Mouse (Mus musculus): ENCODE data around the gene Ltbp3. TPM values are rescaled to one million over a fixed set of nuclear protein-coding genes. Genes with fewer than 3 reads are reported as not detected.

The Ltbp3 gene
- total RNA-seq, 2 experiments from 2014 or later = 23.8 to 30.0 TPM

DNA sequence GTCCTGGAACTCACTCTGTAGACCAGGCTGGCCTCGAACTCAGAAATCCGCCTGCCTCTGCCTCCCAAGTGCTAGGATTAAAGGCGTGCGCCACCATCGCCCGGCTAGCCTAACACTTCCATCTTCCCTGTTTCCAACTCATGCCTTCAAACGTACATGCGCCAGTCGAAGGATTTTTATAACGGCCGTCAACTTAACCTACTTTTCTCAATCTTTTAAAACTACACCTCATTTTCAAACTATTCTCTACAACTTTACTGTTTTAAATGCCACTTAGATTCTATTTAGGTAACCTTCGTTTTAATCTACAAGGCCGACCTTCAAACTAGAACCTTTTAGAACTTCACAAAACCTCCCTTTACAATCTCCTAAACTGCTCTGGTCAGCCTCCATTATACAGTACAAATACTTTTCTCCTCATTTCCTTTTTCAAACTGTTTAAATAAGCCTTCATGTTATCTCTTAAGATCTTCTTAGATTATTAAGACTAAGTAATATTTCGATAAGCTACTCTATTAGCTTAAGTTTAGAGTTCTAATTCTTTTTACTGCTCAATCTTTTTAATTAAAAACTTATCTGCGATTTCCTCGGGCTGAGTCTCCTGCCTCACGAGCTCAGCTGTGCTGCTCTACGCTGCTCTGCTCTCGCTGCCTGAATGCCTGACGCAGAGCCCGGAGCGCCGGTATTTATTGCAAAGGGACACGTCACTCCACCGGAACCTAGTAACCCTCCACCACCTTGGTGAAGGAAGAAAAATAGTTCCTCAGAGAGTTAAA, 61.5 kb downstream of the Ltbp3 start:
- TF ChIP-seq CTCF (conservative IDR thresholded peaks at IDR 0.05) = no peak
- Histone ChIP-seq H3K4me3 (peak overlapping the region; percentile 97), H3K27ac (peak overlapping the region; percentile 100)
- DNase-seq (ENCODE audit: low spot score in 2 of 2) = peak; percentile 91 to 95

DNA sequence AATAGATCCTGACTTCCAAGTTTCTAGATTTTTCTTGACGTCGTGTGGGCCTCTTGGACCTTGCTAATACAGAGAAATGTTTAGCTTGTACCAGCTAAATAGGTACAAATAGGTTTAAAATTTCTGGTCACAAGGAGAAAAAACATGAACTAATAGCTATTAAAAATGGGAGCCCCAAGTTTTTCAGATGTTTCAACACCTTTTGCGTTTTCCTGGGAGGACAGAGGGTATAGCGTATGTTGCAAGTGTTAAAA, 62.0 kb downstream of the Ltbp3 start:
- Histone ChIP-seq H3K27ac (peak overlapping the region; percentile 100), H3K4me3 (peak overlapping the region; percentile 97)
- no peak for DNase-seq (ENCODE audit: low spot score in 2 of 2)
- no peak for TF ChIP-seq CTCF (conservative IDR thresholded peaks at IDR 0.05)

DNA sequence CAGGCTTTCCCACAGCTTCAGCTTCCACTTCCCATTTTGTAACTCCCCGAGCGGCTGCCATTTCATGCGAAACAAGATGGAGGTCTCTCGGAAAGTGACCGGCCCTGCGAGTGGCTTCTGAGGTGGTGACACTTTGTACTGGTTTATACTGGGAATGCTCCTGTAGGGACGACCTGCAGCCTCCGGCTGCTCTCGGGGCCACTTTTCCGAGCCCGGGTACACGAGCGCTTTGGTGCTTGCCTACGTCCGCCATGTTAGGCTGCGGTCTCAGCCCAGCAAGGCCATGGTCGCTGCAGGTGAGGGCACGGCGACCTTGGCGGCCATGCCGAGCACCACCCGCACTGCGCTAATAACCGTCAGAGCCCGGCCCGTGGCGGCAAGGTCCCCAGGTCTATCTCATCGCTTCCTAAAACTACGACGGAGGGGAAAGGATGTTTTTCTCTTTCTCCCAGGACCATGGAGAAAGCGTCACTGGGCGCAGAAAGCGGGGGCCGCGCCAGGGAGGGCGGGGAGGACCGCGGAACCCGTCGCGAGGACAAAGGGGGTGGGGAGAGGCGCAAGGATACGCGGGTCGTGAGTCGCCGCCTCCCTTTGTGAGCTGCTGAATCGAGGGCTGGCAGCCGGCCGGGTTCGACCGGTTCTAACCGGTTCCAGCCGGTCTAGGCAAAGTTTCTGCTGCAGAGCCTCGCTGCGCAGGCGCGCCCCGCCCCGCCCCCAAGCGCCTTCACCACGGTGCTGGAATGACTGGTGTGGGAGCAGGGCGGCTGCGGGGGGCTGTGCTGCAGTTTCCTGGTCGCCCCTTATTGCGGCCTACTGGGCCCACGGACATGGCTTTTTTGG, 62.6 kb downstream of the Ltbp3 start:
- Histone ChIP-seq H3K4me3 (peak overlapping the region; percentile 97), H3K27ac (peak overlapping the region; percentile 100)
- no peak for TF ChIP-seq CTCF (conservative IDR thresholded peaks at IDR 0.05)
- peak; percentile 98 to 100 for DNase-seq (ENCODE audit: low spot score in 2 of 2)

DNA sequence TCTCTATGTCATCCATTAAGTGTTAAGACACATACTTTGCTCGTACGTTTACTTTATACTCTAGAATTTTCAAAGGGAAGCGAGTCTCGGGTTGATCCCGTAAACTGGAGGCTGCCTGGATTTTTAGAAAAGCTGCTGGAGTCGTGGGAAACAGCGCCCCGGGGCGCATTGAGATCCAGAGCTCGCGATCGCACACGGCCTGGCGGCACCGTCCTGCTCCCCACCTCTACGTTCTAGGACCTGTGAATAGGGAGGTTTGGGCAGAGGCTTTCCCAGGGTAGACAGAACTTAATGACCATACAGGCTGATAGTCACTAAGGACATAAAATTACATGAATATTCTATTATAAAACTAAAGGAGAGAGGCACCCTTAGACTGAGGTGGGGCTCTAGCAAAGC, 63.2 kb downstream of the Ltbp3 start:
- Histone ChIP-seq H3K27ac (peak overlapping the region; percentile 100), H3K4me3 (peak overlapping the region; percentile 52)
- DNase-seq (ENCODE audit: low spot score in 2 of 2) = no peak
- TF ChIP-seq CTCF (conservative IDR thresholded peaks at IDR 0.05) = no peak

DNA sequence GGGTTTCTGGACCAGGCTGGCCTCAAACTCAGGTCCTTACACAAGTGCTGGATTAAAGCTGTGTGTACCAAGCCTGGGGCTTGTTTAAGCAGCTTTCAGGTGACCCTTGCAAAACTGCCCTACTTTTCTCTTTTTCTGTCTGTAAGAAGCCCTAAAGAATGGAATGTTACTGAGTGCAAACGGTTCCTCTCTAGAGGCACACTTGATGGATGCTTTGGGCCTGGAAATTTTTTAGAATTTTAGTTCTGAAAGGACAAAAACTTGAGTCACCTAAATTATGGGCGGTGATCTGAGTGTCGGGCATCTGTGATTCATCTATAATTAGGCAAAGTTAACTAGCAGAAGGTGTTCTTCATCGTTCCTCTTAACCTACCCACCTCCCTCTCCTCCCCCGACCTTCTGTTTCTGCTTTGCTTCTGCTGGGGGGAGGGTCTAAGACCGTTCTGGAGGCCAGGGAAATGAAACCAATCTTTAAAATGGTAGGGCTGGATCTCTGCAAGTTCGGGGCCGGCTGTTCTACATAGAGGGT, 63.7 kb downstream of the Ltbp3 start:
- TF ChIP-seq CTCF (conservative IDR thresholded peaks at IDR 0.05) = no peak
- H3K27ac ChIP-seq = peak overlapping the region; percentile 100
- peak; percentile 66 to 80 for DNase-seq (ENCODE audit: low spot score in 2 of 2)
- H3K4me3 ChIP-seq = peak overlapping the region; percentile 52

DNA sequence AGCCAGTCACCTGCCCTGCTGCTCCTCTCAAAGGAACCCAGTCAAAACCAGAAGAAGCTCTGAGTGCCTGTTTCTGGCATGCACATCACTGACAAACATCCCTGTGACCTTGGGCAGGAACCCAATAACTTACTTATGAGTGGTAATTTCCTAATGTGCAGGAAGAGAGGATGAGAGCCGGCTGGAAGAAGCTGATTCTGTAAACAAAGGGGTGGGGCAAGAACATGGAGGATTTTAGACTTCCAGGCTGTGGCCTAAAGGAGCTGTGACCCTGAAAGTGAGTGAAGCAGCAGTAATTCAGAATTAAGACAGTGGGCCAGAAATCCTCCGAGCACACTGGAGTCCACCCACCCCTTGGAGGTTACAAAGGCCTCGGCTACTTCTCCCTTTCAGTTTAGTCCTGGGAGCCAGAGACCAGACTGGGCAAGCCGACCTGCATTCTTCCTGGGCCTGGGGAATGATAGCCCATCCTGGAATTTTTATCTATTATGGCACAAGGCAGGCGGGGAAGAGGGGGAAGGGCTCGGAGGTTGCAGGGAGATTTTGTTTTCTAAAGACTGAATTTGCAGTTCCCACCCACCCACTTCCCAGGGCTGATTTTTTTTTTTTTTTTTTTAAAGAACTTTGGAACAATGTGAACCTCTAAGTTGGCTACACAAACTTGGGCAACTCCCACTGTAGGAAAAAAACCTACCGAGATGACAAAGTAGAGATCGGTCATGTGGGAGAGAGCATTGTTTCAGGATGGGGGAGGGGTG, 65.5 kb downstream of the Ltbp3 start:
- peak in 1 of 2 experiments; percentile 33 for DNase-seq (ENCODE audit: low spot score in 2 of 2)
- TF ChIP-seq CTCF (conservative IDR thresholded peaks at IDR 0.05) = no peak
- H3K27ac ChIP-seq = peak overlapping the region; percentile 100
- H3K4me3 ChIP-seq = peak overlapping the region; percentile 3; the same call in 1 of the 2 replicates

DNA sequence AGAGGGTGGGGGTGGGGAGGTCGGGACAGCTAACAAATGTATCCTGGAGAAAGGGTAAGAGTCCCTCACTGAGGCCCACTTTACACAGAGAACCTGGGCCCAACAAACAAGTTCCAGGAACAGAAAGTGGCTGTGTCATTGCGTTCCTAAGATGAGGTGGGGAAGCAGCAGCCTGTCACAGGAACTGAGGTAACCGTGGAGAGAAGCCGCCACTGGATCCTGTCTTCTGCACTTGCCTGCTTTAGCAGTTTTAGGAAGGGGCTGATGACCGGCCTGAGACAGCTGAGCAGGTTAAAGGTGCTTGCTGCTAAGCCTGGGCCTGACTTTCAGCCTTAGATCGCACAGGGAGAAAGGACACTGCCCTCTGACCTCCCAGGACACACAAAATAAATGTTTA, 66.1 kb downstream of the Ltbp3 start:
- H3K27ac ChIP-seq = peak overlapping the region; percentile 100
- TF ChIP-seq CTCF (conservative IDR thresholded peaks at IDR 0.05) = no peak
- no peak overlapping the region for H3K4me3 ChIP-seq
- DNase-seq (ENCODE audit: low spot score in 2 of 2) = peak in 1 of 2 experiments; percentile 14

DNA sequence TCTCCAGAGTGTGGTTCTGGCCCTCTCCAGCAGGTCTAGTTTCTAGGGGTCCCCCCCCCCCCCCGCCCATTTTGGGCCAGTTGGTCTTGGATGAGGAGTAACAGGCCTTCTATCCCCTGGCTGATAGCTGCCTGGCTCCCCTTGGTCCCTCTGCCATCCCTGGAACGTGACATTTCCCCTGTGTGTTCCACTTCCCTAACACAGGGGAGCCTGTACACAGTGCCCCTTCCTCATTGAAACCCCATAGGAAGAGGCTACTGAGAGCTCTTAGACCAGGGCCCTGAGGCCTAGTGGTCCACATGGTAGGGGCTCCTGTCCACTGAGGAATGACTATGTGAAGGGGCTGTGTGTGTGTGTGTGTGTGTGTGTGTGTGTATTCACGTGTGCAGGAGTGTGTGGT, 67.0 kb downstream of the Ltbp3 start:
- no peak for TF ChIP-seq CTCF (conservative IDR thresholded peaks at IDR 0.05)
- H3K27ac ChIP-seq = peak overlapping the region; percentile 100
- no peak overlapping the region for H3K4me3 ChIP-seq
- peak in 1 of 2 experiments; percentile 7 for DNase-seq (ENCODE audit: low spot score in 2 of 2)

Other genes with a start within 250 kb of the Ltbp3 start
- gene 1700020D05Rik, start 237.1 kb upstream of the Ltbp3 start, total RNA-seq (2021) = 1 to 10 TPM; 6.2 to 9.1 TPM
- 10 to 100 TPM; 85.9 to 86.6 TPM for gene Snx32, start 230.4 kb upstream of the Ltbp3 start, total RNA-seq (2021)
- gene Ovol1, start 180.3 kb upstream of the Ltbp3 start, total RNA-seq (2021) = not detected
- gene Ap5b1, start 172.9 kb upstream of the Ltbp3 start, total RNA-seq (2021) = 1 to 10 TPM; 6.8 to 7.4 TPM
- 10 to 100 TPM; 80.0 to 88.2 TPM for gene Rnaseh2c, start 139.0 kb upstream of the Ltbp3 start, total RNA-seq (2021)
- gene Kat5, start 130.7 kb upstream of the Ltbp3 start, total RNA-seq (2021) = 10 to 100 TPM; 82.8 to 93.0 TPM
- 10 to 100 TPM; 20.6 to 21.0 TPM for gene Rela, start 103.4 kb upstream of the Ltbp3 start, total RNA-seq (2021)
- 10 to 100 TPM; 16.5 to 17.5 TPM for gene Sipa1, start 77.2 kb upstream of the Ltbp3 start, total RNA-seq (2021)
- gene Map3k11, start 52.2 kb upstream of the Ltbp3 start, total RNA-seq (2021) = 10 to 100 TPM; 20.2 to 20.4 TPM
- 10 to 100 TPM; 69.1 to 78.8 TPM for gene Pcnx3, start 52.0 kb upstream of the Ltbp3 start, total RNA-seq (2021)
- under 1 TPM in 1 of 2 experiments, not detected in 1; 0.36 TPM for gene Kcnk7, start 36.5 kb upstream of the Ltbp3 start, total RNA-seq (2021)
- gene Ehbp1l1, start 14.6 kb upstream of the Ltbp3 start, total RNA-seq (2021) = 10 to 100 TPM; 11.8 to 17.7 TPM
- 10 to 100 TPM; 26.5 to 29.4 TPM for gene Fam89b, start 11.3 kb upstream of the Ltbp3 start, total RNA-seq (2021)
- gene Scyl1, start 30.5 kb downstream of the Ltbp3 start, total RNA-seq (2021) = 10 to 100 TPM; 74.1 to 80.9 TPM
- 10 to 100 TPM in 1 of 2 experiments, 1 to 10 TPM in 1; 9.5 to 10.6 TPM for gene Frmd8, start 134.4 kb downstream of the Ltbp3 start, total RNA-seq (2021)
- 1 to 10 TPM; 3.5 to 3.6 TPM for gene Slc25a45, start 136.9 kb downstream of the Ltbp3 start, total RNA-seq (2021)
- 1 to 10 TPM; 2.5 to 3.2 TPM for gene Tigd3, start 153.2 kb downstream of the Ltbp3 start, total RNA-seq (2021)
- 10 to 100 TPM; 94.1 to 95.3 TPM for gene Dpf2, start 172.1 kb downstream of the Ltbp3 start, total RNA-seq (2021)
- gene Cdc42ep2, start 183.9 kb downstream of the Ltbp3 start, total RNA-seq (2021) = 1 to 10 TPM; 3.4 to 3.8 TPM
- 1 to 10 TPM; 6.2 to 6.6 TPM for gene Pola2, start 223.3 kb downstream of the Ltbp3 start, total RNA-seq (2021)
- not detected for gene Slc22a20, start 245.2 kb downstream of the Ltbp3 start, total RNA-seq (2021)